Mouse (Mus musculus): ENCODE results near the gene Mob1b.

- TF ChIP-seq CTCF (conservative IDR thresholded peaks at IDR 0.05; ENCODE audit: insufficient read depth, insufficient read length, low read depth, low read length) (no peak), POLR2A (IDR thresholded peaks at IDR 0.05; ENCODE audit: low read depth, low read length) (no peak)
These were observed 18.6 kb upstream of the Mob1b start for GRCm38 (mm10) chr5:88702041-88702440.

Measured in kidney, adult 2 months (tissue).